Mouse (Mus musculus) CH12.LX (cell line): Measurements from ENCODE around the gene Farp1. TPM values are rescaled to one million over a fixed set of nuclear protein-coding genes. Genes with fewer than 3 reads are reported as not detected.

Experiments used
- DNase-seq: peaks from one replicate; pipeline ENCODE4 v3.0.0-alpha.2; 2013; ENCODE audit errors: extremely low read depth
- H3K27ac ChIP-seq: 2 replicates; pipeline ENCODE4 v1.5.1; 2012; ENCODE audit warnings: low read depth, mild to moderate bottlenecking, control low read depth, moderate library complexity; ENCODE audit not compliant: insufficient read depth
- H3K27me3 ChIP-seq: replicated peaks from 2 replicates; pipeline ENCODE3; 2012; ENCODE audit warnings: inconsistent platforms
- H3K36me3 ChIP-seq, 2 experiments: replicated peaks in 1 of 2; 2 replicates each; pipeline versions ENCODE3 to v1.6.1; 2012; ENCODE audit warnings: inconsistent platforms in 1 of 2, low read length in 1 of 2, mild to moderate bottlenecking in 1 of 2, mixed read lengths in 1 of 2, moderate library complexity in 1 of 2; ENCODE audit not compliant: control insufficient read depth in 1 of 2, insufficient read depth in 1 of 2
- H3K4me1 ChIP-seq, 2 experiments: 2 replicates each; pipeline ENCODE4 v1.6.1; 2012; ENCODE audit warnings: inconsistent platforms in 1 of 2, moderate library complexity in 1 of 2; ENCODE audit not compliant: insufficient read depth in 2 of 2, control insufficient read depth in 1 of 2
- H3K4me2 ChIP-seq: 2 replicates; pipeline ENCODE4 v1.6.1; 2012; ENCODE audit warnings: low read depth, mild to moderate bottlenecking, control low read depth; ENCODE audit not compliant: poor library complexity, insufficient read depth, severe bottlenecking
- H3K4me3 ChIP-seq, 3 experiments: fragments of 150-350 bp in 1 of 3; sonication (generic) in 1 of 3; replicated peaks in 1 of 3; 2 replicates each; pipeline versions ENCODE3 to v1.5.1; 2011 to 2012; ENCODE audit warnings: low read depth in 2 of 3, low read length in 2 of 3, mild to moderate bottlenecking in 2 of 3, moderate library complexity in 2 of 3, control low read depth in 1 of 3, improper control_type of control experiment in 1 of 3, inconsistent platforms in 1 of 3, mixed read lengths in 1 of 3; ENCODE audit not compliant: poor library complexity in 1 of 3
- H3K79me2 ChIP-seq: replicated peaks from 2 replicates; pipeline ENCODE4 v1.6.1; 2012; ENCODE audit warnings: mild to moderate bottlenecking, moderate library complexity; ENCODE audit not compliant: control insufficient read depth, poor library complexity, insufficient read depth, severe bottlenecking; ENCODE audit errors: extremely low read depth
- H3K9ac ChIP-seq: 2 replicates; pipeline ENCODE4 v1.6.1; 2012; ENCODE audit warnings: low read depth, mild to moderate bottlenecking, control low read depth, moderate library complexity; ENCODE audit not compliant: insufficient read depth
- H3K9me3 ChIP-seq: replicated peaks from 2 replicates; pipeline ENCODE3; 2012; ENCODE audit warnings: low read length, inconsistent platforms, mixed read lengths
- BHLHE40 ChIP-seq: IDR thresholded peaks from 2 replicates; pipeline ENCODE4 v1.6.1; 2011; ENCODE audit warnings: mild to moderate bottlenecking, low read depth, low read length, improper control_type of control experiment
- CTCF ChIP-seq, 2 experiments: IDR thresholded peaks in 1 of 2; conservative IDR thresholded peaks in 1 of 2; 2 replicates each; pipeline ENCODE4 v1.5.1; 2011 to 2012; ENCODE audit warnings: low read depth in 2 of 2, low read length in 2 of 2, improper control_type of control experiment in 1 of 2, inconsistent platforms in 1 of 2, mild to moderate bottlenecking in 1 of 2, moderate library complexity in 1 of 2
- E2F4 ChIP-seq: IDR thresholded peaks from 2 replicates; pipeline ENCODE4 v1.6.1; 2011; ENCODE audit warnings: low read depth, low read length, improper control_type of control experiment; ENCODE audit not compliant: insufficient replicate concordance
- ELF1 ChIP-seq: IDR thresholded peaks from 2 replicates; pipeline ENCODE4 v1.6.1; 2014; ENCODE audit warnings: low read depth, mild to moderate bottlenecking, inconsistent platforms, low read length, improper control_type of control experiment
- ETS1 ChIP-seq: conservative IDR thresholded peaks from 2 replicates; pipeline ENCODE4 v1.6.1; 2012; ENCODE audit warnings: low read depth, mild to moderate bottlenecking, inconsistent platforms, low read length, improper control_type of control experiment, moderate library complexity
- GABPA ChIP-seq: IDR thresholded peaks from 2 replicates; pipeline ENCODE4 v1.6.1; 2012; ENCODE audit warnings: low read depth, low read length, improper control_type of control experiment, inconsistent platforms; ENCODE audit not compliant: insufficient replicate concordance
- JUN ChIP-seq: IDR thresholded peaks from 2 replicates; pipeline ENCODE4 v1.6.1; 2011; ENCODE audit warnings: low read depth, mild to moderate bottlenecking, low read length, improper control_type of control experiment, moderate library complexity; ENCODE audit not compliant: insufficient read depth
- JUND ChIP-seq: conservative IDR thresholded peaks from 2 replicates; pipeline ENCODE4 v1.6.1; 2011; ENCODE audit warnings: low read depth, low read length, improper control_type of control experiment
- KAT2A ChIP-seq: IDR thresholded peaks from 2 replicates; pipeline ENCODE4 v1.6.1; 2012; ENCODE audit warnings: low read length, improper control_type of control experiment, inconsistent platforms; ENCODE audit not compliant: insufficient replicate concordance
- MAFK ChIP-seq: IDR thresholded peaks from 2 replicates; pipeline ENCODE4 v1.6.1; 2011; ENCODE audit warnings: low read length, improper control_type of control experiment; ENCODE audit not compliant: insufficient replicate concordance
- MAX ChIP-seq: IDR thresholded peaks from 2 replicates; pipeline ENCODE4 v1.6.1; 2011; ENCODE audit warnings: low read length, improper control_type of control experiment
- MAZ ChIP-seq: IDR thresholded peaks from 2 replicates; pipeline ENCODE4 v1.6.1; 2012; ENCODE audit warnings: low read depth, mild to moderate bottlenecking, inconsistent platforms, low read length, improper control_type of control experiment, moderate library complexity
- NRF1 ChIP-seq: IDR thresholded peaks from 2 replicates; pipeline ENCODE4 v1.6.1; 2014; ENCODE audit warnings: low read depth, mild to moderate bottlenecking, inconsistent platforms, low read length, improper control_type of control experiment, moderate library complexity
- RAD21 ChIP-seq: IDR thresholded peaks from 2 replicates; pipeline ENCODE4 v1.6.1; 2011; ENCODE audit warnings: low read depth, mild to moderate bottlenecking, low read length, improper control_type of control experiment, moderate library complexity
- RCOR1 ChIP-seq: conservative IDR thresholded peaks from 2 replicates; pipeline ENCODE4 v1.6.1; 2012; ENCODE audit warnings: low read depth, mild to moderate bottlenecking, inconsistent platforms, low read length, improper control_type of control experiment
- SIN3A ChIP-seq: IDR thresholded peaks from 2 replicates; pipeline ENCODE4 v1.6.1; 2012; ENCODE audit warnings: low read length, improper control_type of control experiment, inconsistent platforms
- SMC3 ChIP-seq: IDR thresholded peaks from 2 replicates; pipeline ENCODE4 v1.6.1; 2011; ENCODE audit warnings: low read depth, low read length, improper control_type of control experiment
- TBP ChIP-seq: conservative IDR thresholded peaks from 2 replicates; pipeline ENCODE4 v1.6.1; 2011; ENCODE audit warnings: low read depth, low read length, improper control_type of control experiment
- TCF12 ChIP-seq: IDR thresholded peaks from 2 replicates; pipeline ENCODE4 v1.6.1; 2014; ENCODE audit warnings: low read depth, mild to moderate bottlenecking, inconsistent platforms, low read length, improper control_type of control experiment
- UBTF ChIP-seq: IDR thresholded peaks from 2 replicates; pipeline ENCODE4 v1.6.1; 2012; ENCODE audit warnings: low read depth, mild to moderate bottlenecking, inconsistent platforms, low read length, improper control_type of control experiment, moderate library complexity
- USF1 ChIP-seq: IDR thresholded peaks from 2 replicates; pipeline ENCODE4 v1.6.1; 2014; ENCODE audit warnings: low read depth, mild to moderate bottlenecking, inconsistent platforms, low read length, improper control_type of control experiment
- USF2 ChIP-seq: conservative IDR thresholded peaks from 2 replicates; pipeline ENCODE4 v1.6.1; 2011; ENCODE audit warnings: low read depth, low read length, improper control_type of control experiment
- ZC3H11A ChIP-seq: IDR thresholded peaks from 2 replicates; pipeline ENCODE4 v1.6.1; 2012; ENCODE audit warnings: low read depth, mild to moderate bottlenecking, inconsistent platforms, low read length, improper control_type of control experiment
- dilution Hi-C: fragments of 300-500 bp; cut with MboI; formaldehyde crosslinking; loops from 2 replicates; pipeline ENCODE4 v1.14.3; 2020; ENCODE audit warnings: low sequenced_read_pairs; ENCODE audit not compliant: extremely low pct_unique_long_range_greater_than_20kb, extremely low pct_ligation_motif_present
- in situ Hi-C: fragments of 300-500 bp; cut with MboI; formaldehyde crosslinking; loops from 3 replicates; pipeline ENCODE4 v1.14.3; 2019; ENCODE audit warnings: low sequenced_read_pairs, low pct_ligation_motif_present, low pct_unique_long_range_greater_than_20kb, mixed read lengths
- polyA plus RNA-seq: library from polyadenylated mRNA; unstranded; fragments of >175 nt; gene quantifications from 2 replicates; pipeline ENCODE4 v1.2.1, GENCODE M21; 2012; ENCODE audit warnings: low read depth; ENCODE audit not compliant: insufficient read length
- total RNA-seq, 2 experiments: library from RNA; depleted of rRNA; stranded (reverse); fragments of 300-350 nt in 1 of 2; fragments of >200 nt in 1 of 2; gene quantifications; 2 replicates each; pipeline ENCODE4 v1.2.3; 2012 to 2014

The Farp1 gene
- total and polyA plus RNA-seq, 3 experiments = 2.4 to 10.3 (median 2.5) TPM

DNA sequence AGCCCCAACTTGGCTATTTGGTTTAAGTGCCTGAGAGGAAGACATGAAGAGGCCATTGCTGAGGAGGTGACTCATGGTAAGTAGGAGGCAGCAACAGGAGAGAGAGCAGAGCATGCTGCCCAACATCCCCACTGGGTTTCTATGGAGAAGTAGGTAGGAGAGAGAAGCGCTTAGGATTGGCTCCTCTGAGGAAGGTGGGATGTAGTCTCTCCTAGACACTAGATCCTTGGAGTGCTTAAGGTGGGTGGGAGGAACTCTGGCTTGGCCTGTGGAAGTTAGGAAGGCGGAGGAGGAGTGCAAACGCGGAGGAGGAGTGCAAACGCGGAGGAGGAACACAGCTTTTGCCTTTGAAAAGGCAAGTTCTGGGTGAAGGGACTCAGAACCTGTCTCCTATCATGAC, 45.9 kb upstream of the Farp1 start:
- no peak for DNase-seq
- H3K79me2 ChIP-seq = no peaks in the 10 kb centered on the region
- H3K27me3 ChIP-seq = no peaks in the 10 kb centered on the region
- peaks cover 0 to 8% of the 10 kb centered on the region in 2 experiments; a peak in 2 of 4 replicates for H3K4me1 ChIP-seq
- no peak overlapping the region for H3K27ac ChIP-seq
- no peak overlapping the region for H3K4me2 ChIP-seq
- H3K9ac ChIP-seq = no peak overlapping the region
- no peak overlapping the region for H3K4me3 ChIP-seq
- TF ChIP-seq UBTF (no peak), CTCF (conservative IDR thresholded peaks at IDR 0.05 in 1 of 2, IDR thresholded peaks at IDR 0.05 in 1 of 2; ENCODE audit: low read depth in 2 of 2, low read length in 2 of 2) (no peak), MAFK (no peak), MAZ (no peak), ZC3H11A (no peak), JUN (no peak), NRF1 (no peak), RAD21 (no peak), KAT2A (no peak), TCF12 (no peak), ELF1 (no peak)
- TF ChIP-seq, all 38 proteins: peak for 0
- in situ Hi-C loops = no loop called here
- dilution Hi-C loops = no loop called here
- no peaks in the 10 kb centered on the region for H3K36me3 ChIP-seq
- peaks cover 2% of the 10 kb centered on the region for H3K9me3 ChIP-seq

DNA sequence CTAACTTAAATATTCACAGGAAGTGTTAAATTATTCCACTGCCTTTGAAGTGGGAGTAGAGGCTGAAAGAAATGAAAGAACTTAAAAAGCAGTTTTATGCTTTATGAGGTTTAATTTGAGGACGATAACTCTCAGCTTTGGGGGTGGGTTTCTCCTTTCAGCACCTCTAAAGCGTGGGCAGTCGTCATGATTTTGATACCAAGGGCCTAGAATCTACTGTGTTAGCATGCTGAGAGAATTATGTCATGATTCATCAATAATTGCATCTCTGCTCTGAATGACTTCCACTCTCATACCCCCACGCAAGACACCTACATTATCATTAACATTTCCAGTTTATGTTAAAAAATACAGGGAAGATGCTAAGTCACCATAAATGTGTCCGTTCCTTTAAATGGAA, 37.3 kb upstream of the Farp1 start:
- TF ChIP-seq GABPA (no peak), SIN3A (no peak), NRF1 (no peak), MAX (no peak), JUND (no peak), TBP (no peak), CTCF (conservative IDR thresholded peaks at IDR 0.05 in 1 of 2, IDR thresholded peaks at IDR 0.05 in 1 of 2; ENCODE audit: low read depth in 2 of 2, low read length in 2 of 2) (no peak), BHLHE40 (no peak), KAT2A (no peak), SMC3 (no peak), UBTF (no peak), USF2 (no peak), USF1 (no peak), E2F4 (no peak), TCF12 (no peak), RCOR1 (no peak), ETS1 (no peak)
- H3K79me2 ChIP-seq = no peaks in the 10 kb centered on the region
- DNase-seq = no peak

More for the DNA sequence above, 37.3 kb upstream of the Farp1 start:
- Histone ChIP-seq H3K4me1 (peaks cover 0 to 6% of the 10 kb centered on the region in 2 experiments; a peak in 1 of 4 replicates), H3K27ac (no peak overlapping the region), H3K9ac (no peak overlapping the region), H3K27me3 (no peaks in the 10 kb centered on the region), H3K9me3 (no peaks in the 10 kb centered on the region), H3K4me2 (no peak overlapping the region), H3K36me3 (no peaks in the 10 kb centered on the region), H3K4me3 (no peak overlapping the region)
- in situ Hi-C loops (no loop called here), dilution Hi-C loops (no loop called here)
